9 mouse cellular contexts compared by ENCODE assay signal in the genomic region with DNA sequence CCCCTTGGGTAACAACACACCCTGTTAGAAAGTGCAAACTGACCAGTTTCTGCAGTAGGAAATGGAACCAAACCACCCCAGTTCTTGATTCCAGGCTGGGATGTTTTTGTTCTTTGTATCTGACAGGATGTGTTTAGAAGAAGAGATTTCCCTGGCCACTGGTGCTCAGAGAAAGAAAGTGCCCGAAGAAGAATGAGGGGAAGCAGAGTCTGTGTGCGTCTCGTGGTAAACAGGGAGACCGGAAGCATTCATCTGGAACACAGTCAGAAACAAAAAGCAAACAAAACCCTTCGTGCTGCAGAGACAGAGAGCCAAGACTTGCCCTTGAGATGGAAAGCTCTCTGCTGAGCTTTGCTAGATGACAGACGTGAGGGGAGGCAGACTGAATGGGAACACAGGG. TPM values are rescaled to one million over a fixed set of nuclear protein-coding genes. Genes with fewer than 3 reads are reported as not detected.
DNase-seq lines count a peak whose midpoint lies in the region; ATAC-seq lines count a peak whose summit lies in the region.
"Had no signal": no experiment of that assay in that cellular context is flagged by ENCODE, and none has a peak within 500 bp of the region (broad histone marks: within the 10 kb centered on the region; RNA-seq: fewer than 3 reads in every experiment).

No protein-coding gene starts in this region.

- DNase-seq in limb, embryonic 10.5 days (ENCODE audit: low spot score): no peak
- DNase-seq in heart, adult 18-20 months: peak; percentile 73 to 86
- no peak for DNase-seq in embryo, embryonic 11 days
- no peak for DNase-seq in cerebellum, adult 11 months
- DNase-seq in thymus, postnatal 36 days: no peak

- H3K4me2 ChIP-seq in limb, embryonic 15.5 days: no peak overlapping the region
- 0 out of 2 replicates have a peak overlapping the region, but pooled peaks have one; percentile 1 for H3K4me2 ChIP-seq in intestine, embryonic 16.5 days (ENCODE audit: low read depth, low read length)
- no peak overlapping the region for H3K4me2 ChIP-seq in lung, embryonic 16.5 days (ENCODE audit: low read depth, low read length)
- H3K4me2 ChIP-seq: neural tube, embryonic 12.5 days had no signal

- no peaks in the 10 kb centered on the region for H3K36me3 ChIP-seq in limb, embryonic 15.5 days
- no peaks in the 10 kb centered on the region for H3K36me3 ChIP-seq in limb, embryonic 10.5 days
- no peaks in the 10 kb centered on the region for H3K36me3 ChIP-seq in intestine, embryonic 16.5 days (ENCODE audit: control insufficient read depth, insufficient read depth, low read length)
- H3K36me3 ChIP-seq in lung, embryonic 16.5 days (ENCODE audit: control insufficient read depth, insufficient read depth, low read length): no peaks in the 10 kb centered on the region
- H3K36me3 ChIP-seq: neural tube, embryonic 12.5 days had no signal

- H3K4me3 ChIP-seq in limb, embryonic 15.5 days: no peak overlapping the region
- H3K4me3 ChIP-seq in limb, embryonic 10.5 days: no peak overlapping the region
- H3K4me3 ChIP-seq in intestine, embryonic 16.5 days (ENCODE audit: low read length): no peak overlapping the region
- no peak overlapping the region; the same call in 1 of the 2 replicates for H3K4me3 ChIP-seq in lung, embryonic 16.5 days (ENCODE audit: low read length)
- H3K4me3 ChIP-seq: neural tube, embryonic 12.5 days had no signal

- no peaks in the 10 kb centered on the region for H3K27me3 ChIP-seq in limb, embryonic 15.5 days
- H3K27me3 ChIP-seq in limb, embryonic 10.5 days (ENCODE audit: low read depth, poor library complexity, severe bottlenecking): no peaks in the 10 kb centered on the region
- no peaks in the 10 kb centered on the region for H3K27me3 ChIP-seq in intestine, embryonic 16.5 days (replicated peaks; ENCODE audit: control insufficient read depth, insufficient read depth, low read length)
- no peaks in the 10 kb centered on the region for H3K27me3 ChIP-seq in lung, embryonic 16.5 days (ENCODE audit: control insufficient read depth, insufficient read depth, low read depth, low read length)
- H3K27me3 ChIP-seq: neural tube, embryonic 12.5 days had no signal

- 68% methylated on average over 6 of the region's 6 CpGs for WGBS in limb, embryonic 15.5 days
- 74% methylated on average over 6 of the region's 6 CpGs for WGBS in limb, embryonic 10.5 days
- 17% methylated on average over 6 of the region's 6 CpGs for WGBS in intestine, embryonic 16.5 days
- 7% methylated on average over 6 of the region's 6 CpGs for WGBS in lung, embryonic 16.5 days

- H3K27ac ChIP-seq in limb, embryonic 15.5 days: peak overlapping the region; percentile 51
- H3K27ac ChIP-seq in limb, embryonic 10.5 days: no peak overlapping the region
- H3K27ac ChIP-seq in intestine, embryonic 16.5 days (ENCODE audit: low read length): peak overlapping the region; percentile 81
- H3K27ac ChIP-seq in lung, embryonic 16.5 days (ENCODE audit: low read length): peak overlapping the region; percentile 97
- H3K27ac ChIP-seq: neural tube, embryonic 12.5 days had no signal

- H3K9ac ChIP-seq in limb, embryonic 15.5 days: no peak overlapping the region
- H3K9ac ChIP-seq in intestine, embryonic 16.5 days (ENCODE audit: low read depth, low read length): no peak overlapping the region
- peak overlapping the region; percentile 25 for H3K9ac ChIP-seq in lung, embryonic 16.5 days (ENCODE audit: low read length)
- H3K9ac ChIP-seq: neural tube, embryonic 12.5 days had no signal

- H3K4me1 ChIP-seq in limb, embryonic 15.5 days: 0 out of 2 replicates have a peak, but pooled peaks cover 3% of the 10 kb centered on the region
- H3K4me1 ChIP-seq in limb, embryonic 10.5 days: 0 out of 2 replicates have a peak, but pooled peaks cover 4% of the 10 kb centered on the region
- H3K4me1 ChIP-seq in intestine, embryonic 16.5 days (ENCODE audit: control insufficient read depth, insufficient read depth, low read length): peaks cover 10% of the 10 kb centered on the region
- peaks cover 30% of the 10 kb centered on the region for H3K4me1 ChIP-seq in lung, embryonic 16.5 days (replicated peaks; ENCODE audit: control insufficient read depth, insufficient read depth, low read length)
- H3K4me1 ChIP-seq: neural tube, embryonic 12.5 days had no signal

- no peak for ATAC-seq in limb, embryonic 15.5 days (ENCODE audit: insufficient number of reproducible peaks, low FRiP score, low TSS enrichment, low read depth)
- peak; percentile 41; the same call in 1 of the 2 replicates for ATAC-seq in intestine, embryonic 16.5 days
- ATAC-seq in lung, embryonic 16.5 days (ENCODE audit: low read depth): peak; percentile 74

- no peaks in the 10 kb centered on the region for H3K9me3 ChIP-seq in limb, embryonic 15.5 days
- no peaks in the 10 kb centered on the region for H3K9me3 ChIP-seq in limb, embryonic 10.5 days (replicated peaks)
- no peaks in the 10 kb centered on the region for H3K9me3 ChIP-seq in intestine, embryonic 16.5 days (ENCODE audit: control insufficient read depth, low read length)
- no peaks in the 10 kb centered on the region for H3K9me3 ChIP-seq in lung, embryonic 16.5 days (ENCODE audit: control insufficient read depth, low read length)
- H3K9me3 ChIP-seq: neural tube, embryonic 12.5 days had no signal

RNA-seq across cellular contexts. Expression of a gene that starts 32.0 kb away (rescaled TPM):
- polyA plus RNA-seq in limb, embryonic 15.5 days (2015; fragmentation: Nextera tagmentation; extraction: Ambion mirVana): 58.0 and 58.3 TPM in 2 replicates
- polyA plus RNA-seq in limb, embryonic 10.5 days (2016; fragmentation: Nextera tagmentation; extraction: Ambion mirVana): 26.6 and 41.1 TPM in 2 replicates
- 100 to 1,000 TPM; 163 to 170 TPM for total RNA-seq in heart, adult 18-20 months (2021)
- polyA plus RNA-seq in intestine, embryonic 16.5 days (2015; fragmentation: Nextera tagmentation; extraction: Ambion mirVana): 45.5 and 48.7 TPM in 2 replicates
- polyA plus RNA-seq in lung, embryonic 16.5 days (2015; fragmentation: Nextera tagmentation; extraction: Ambion mirVana): 93.3 and 96.3 TPM in 2 replicates

Comparison
In these comparisons a context has a peak if more than half of its experiments do, and no peak if none do; other contexts are left out.
1. DNase-seq: peak in heart, adult 18-20 months (2 of 2); none in limb, embryonic 10.5 days (single experiment), embryo, embryonic 11 days (single experiment), cerebellum, adult 11 months (single experiment) and thymus, postnatal 36 days (0 of 2).